Mouse (Mus musculus) lung, postnatal 0 days (tissue): ENCODE results near the gene Sntb2.
"Not testable (repeated sequence)": the region's sequence is repeated elsewhere in the genome, so short reads cannot be mapped to it uniquely, and the experiment has no call there.

Source experiments
- CTCF ChIP-seq: IDR thresholded peaks from 2 replicates; pipeline ENCODE4 v1.5.1; 2016; ENCODE audit warnings: antibody characterized with exemption, mild to moderate bottlenecking
- EP300 ChIP-seq: IDR thresholded peaks from 2 replicates; pipeline ENCODE4 v1.6.1; 2016; ENCODE audit warnings: antibody characterized with exemption, mild to moderate bottlenecking, control low read depth

DNA sequence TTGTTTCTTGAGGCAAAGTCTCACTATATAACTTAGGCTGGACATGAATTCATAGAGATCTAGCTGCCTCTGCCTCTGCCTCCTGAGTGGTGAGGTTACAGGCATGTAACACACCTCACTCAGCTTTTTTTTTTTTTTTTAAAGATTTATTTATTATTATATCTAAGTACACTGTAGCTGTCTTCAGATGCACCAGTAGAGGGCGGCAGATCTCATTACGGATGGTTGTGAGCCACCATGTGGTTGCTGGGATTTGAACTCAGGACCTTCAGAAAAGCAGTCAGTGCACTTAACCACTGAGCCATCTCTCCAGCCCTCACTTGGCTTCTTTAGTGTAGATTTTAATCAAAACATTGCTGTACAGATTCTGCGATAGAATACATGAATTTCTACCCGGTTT is 60.8 kb downstream of the Sntb2 start:
- not testable (repeated sequence) for TF ChIP-seq EP300
- peak; percentile 24 for TF ChIP-seq CTCF
